Mouse (Mus musculus): ENCODE results near the gene Sqstm1. TPM values are rescaled to one million over a fixed set of nuclear protein-coding genes. Genes with fewer than 3 reads are reported as not detected.
A peak's percentile ranks its signal among the peaks of the same experiment; 100 is the strongest.

The Sqstm1 gene
- total RNA-seq (2014; rRNA removed) (289 and 299 TPM in 2 replicates), polyA plus RNA-seq (2015; fragmentation: Nextera tagmentation; extraction: Ambion mirVana) (412 and 450 TPM in 2 replicates)

DNA sequence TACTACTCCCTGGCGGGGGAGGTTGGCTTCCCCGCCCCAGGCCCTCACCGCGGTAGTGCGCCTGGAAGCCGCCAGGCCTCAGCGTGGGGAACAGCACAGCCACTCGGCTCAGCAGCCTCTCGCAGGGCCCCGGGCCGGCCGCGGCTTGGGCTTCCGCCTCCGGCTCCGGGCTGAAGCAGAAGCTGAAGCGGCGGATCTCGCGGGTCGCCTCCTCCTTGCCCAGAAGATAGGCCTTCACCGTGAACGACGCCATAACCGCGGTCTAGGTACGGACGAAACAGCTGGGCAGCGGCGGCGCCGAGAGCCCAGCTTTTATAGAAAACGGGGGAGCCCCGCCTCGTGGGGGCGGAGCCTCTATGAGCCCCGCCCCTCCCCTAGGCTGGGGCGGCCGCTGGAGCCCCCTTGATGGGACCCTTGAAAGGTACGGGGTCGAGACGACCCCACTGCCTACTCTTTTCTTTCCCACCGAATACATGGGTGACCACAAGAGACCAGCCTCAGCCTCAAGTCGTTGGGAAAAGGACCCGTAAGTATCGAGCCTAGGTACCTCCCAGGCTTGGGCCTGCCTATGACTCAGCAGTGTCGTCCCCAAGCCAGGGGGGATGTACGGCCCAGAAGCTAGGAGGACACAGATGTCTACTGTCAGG is at the start of gene Sqstm1, which contains the start of gene Mgat4b:
TSS of gene Sqstm1 (minus strand) at position 323 of the 647 bp plus-strand sequence.
TSS of gene Mgat4b (plus strand) at position 386 of the 647 bp plus-strand sequence.
- peak within 1 kb of the TSS; percentile 95 for H3K9ac ChIP-seq (replicated peaks; ENCODE audit: low read length)
- DNase-seq (ENCODE audit: low spot score): peak; percentile 91
- no peaks in the 10 kb centered on the region for H3K9me3 ChIP-seq (ENCODE audit: low read length)
- H3K4me2 ChIP-seq (ENCODE audit: low read depth, low read length): peak within 1 kb of the TSS; percentile 66
- peaks cover 23% of the 10 kb centered on the region for H3K36me3 ChIP-seq (ENCODE audit: insufficient read depth, low read length)
- peak within 1 kb of the TSS; percentile 99 for H3K27ac ChIP-seq
- peaks cover 16% of the 10 kb centered on the region; the same call in 1 of the 2 replicates for H3K4me1 ChIP-seq (ENCODE audit: insufficient read depth, low read length)
- no peaks in the 10 kb centered on the region for H3K27me3 ChIP-seq (ENCODE audit: insufficient read depth, low read length)
- under 1% methylated on average over 47 of the region's 48 CpGs for WGBS
- peak within 1 kb of the TSS; percentile 81 for H3K4me3 ChIP-seq (ENCODE audit: low read length)
- peak; percentile 23; the same call in 1 of the 2 replicates for TF ChIP-seq CTCF (IDR thresholded peaks at IDR 0.05; ENCODE audit: low read depth)
- peak; percentile 72 for ATAC-seq

DNA sequence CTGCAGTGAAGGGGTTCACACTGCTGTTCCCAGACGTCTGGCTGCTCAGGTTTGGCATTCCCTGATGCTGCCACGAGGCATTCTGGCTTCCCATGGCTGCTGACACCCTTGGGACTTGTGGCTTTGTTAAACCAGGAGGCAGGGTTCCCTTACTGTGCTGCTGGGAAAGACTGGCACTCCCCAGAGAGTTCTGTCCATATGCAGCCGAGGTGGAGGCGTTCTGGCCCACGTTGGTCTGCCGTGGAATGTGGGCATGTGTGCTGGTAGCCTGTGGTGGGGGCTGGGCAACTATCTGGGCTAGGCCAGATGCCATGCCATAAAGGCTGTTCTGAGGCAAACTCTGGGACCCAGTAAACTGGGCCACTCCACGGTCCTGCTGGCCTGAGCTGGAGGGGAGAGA is 47.7 kb upstream of the Sqstm1 start:
- H3K9ac ChIP-seq (replicated peaks; ENCODE audit: low read length): no peak overlapping the region
- no peaks in the 10 kb centered on the region for H3K4me1 ChIP-seq (ENCODE audit: insufficient read depth, low read length)
- peaks cover 55% of the 10 kb centered on the region for H3K36me3 ChIP-seq (ENCODE audit: insufficient read depth, low read length)
- no peak overlapping the region for H3K4me3 ChIP-seq (ENCODE audit: low read length)
- TF ChIP-seq CTCF (IDR thresholded peaks at IDR 0.05; ENCODE audit: low read depth): no peak
- H3K27me3 ChIP-seq (ENCODE audit: insufficient read depth, low read length): no peaks in the 10 kb centered on the region
- no peaks in the 10 kb centered on the region for H3K9me3 ChIP-seq (ENCODE audit: low read length)
- H3K27ac ChIP-seq: no peak overlapping the region
- H3K4me2 ChIP-seq (ENCODE audit: low read depth, low read length): no peak overlapping the region
- DNase-seq (ENCODE audit: low spot score) (no peak), ATAC-seq (no peak)
- 76% methylated on average over 7 of the region's 7 CpGs for WGBS

DNA sequence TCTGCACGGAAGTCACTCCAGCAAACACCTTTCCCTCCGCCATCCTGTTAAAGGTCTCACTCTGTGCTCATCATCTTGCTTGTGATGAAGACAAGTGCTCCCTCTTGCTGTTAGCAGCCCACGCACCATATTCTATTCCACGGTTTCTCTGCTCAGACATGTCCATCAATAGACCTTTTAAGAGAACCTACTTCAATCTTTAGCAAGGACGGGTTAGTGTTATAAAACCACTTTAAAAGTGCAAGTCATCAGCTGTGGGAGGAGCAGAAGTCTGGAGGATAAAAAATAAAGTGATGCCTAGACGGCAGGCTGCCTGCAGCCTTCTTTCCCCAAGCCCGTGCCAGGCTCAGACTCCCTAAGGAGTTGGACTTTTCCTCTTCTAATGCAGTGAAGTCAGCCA is 46.0 kb upstream of the Sqstm1 start:
- no peaks in the 10 kb centered on the region for H3K4me1 ChIP-seq (ENCODE audit: insufficient read depth, low read length)
- no peaks in the 10 kb centered on the region for H3K9me3 ChIP-seq (ENCODE audit: low read length)
- H3K9ac ChIP-seq (replicated peaks; ENCODE audit: low read length): no peak overlapping the region
- H3K27ac ChIP-seq: no peak overlapping the region
- no peak for ATAC-seq
- H3K4me2 ChIP-seq (ENCODE audit: low read depth, low read length): no peak overlapping the region
- WGBS: 87% methylated on average over 7 of the region's 7 CpGs
- H3K27me3 ChIP-seq (ENCODE audit: insufficient read depth, low read length): no peaks in the 10 kb centered on the region
- no peak overlapping the region for H3K4me3 ChIP-seq (ENCODE audit: low read length)
- peaks cover 38% of the 10 kb centered on the region for H3K36me3 ChIP-seq (ENCODE audit: insufficient read depth, low read length)
- no peak for DNase-seq (ENCODE audit: low spot score)
- TF ChIP-seq CTCF (IDR thresholded peaks at IDR 0.05; ENCODE audit: low read depth): no peak

DNA sequence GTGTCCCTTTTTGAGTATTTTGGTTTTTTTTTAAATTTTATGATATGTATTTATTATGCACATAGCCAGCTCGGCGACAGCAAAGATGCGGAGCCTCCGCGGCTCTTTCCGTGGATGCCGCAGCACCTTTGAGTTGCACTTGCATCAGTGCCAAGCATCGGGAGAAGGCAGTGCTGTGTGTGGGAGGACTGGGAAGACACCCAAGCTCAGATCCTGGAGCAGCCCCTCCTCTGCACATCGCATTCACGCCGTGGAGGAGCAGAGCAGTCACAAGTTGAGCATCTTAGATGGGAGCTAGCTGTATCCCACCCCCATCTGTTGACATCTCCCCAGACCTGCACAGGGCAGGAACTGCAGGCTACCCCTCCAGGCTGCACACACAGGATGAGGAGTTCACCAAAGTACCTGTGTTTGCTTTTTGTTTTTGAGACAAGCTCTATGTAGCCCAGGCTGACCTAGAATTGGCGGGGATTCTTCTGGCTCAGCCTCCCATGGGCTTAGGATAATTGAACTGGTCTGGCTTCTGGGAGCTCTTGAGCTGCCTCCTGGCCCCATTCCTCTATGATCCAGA is 43.5 kb upstream of the Sqstm1 start:
- H3K27ac ChIP-seq: no peak overlapping the region
- H3K27me3 ChIP-seq (ENCODE audit: insufficient read depth, low read length): no peaks in the 10 kb centered on the region
- no peak overlapping the region for H3K4me2 ChIP-seq (ENCODE audit: low read depth, low read length)
- peaks cover 19% of the 10 kb centered on the region for H3K36me3 ChIP-seq (ENCODE audit: insufficient read depth, low read length)
- WGBS: 66% methylated on average over 12 of the region's 12 CpGs
- H3K9ac ChIP-seq (replicated peaks; ENCODE audit: low read length): no peak overlapping the region
- TF ChIP-seq CTCF (IDR thresholded peaks at IDR 0.05; ENCODE audit: low read depth): no peak
- H3K9me3 ChIP-seq (ENCODE audit: low read length): no peaks in the 10 kb centered on the region
- ATAC-seq: no peak
- H3K4me1 ChIP-seq (ENCODE audit: insufficient read depth, low read length): no peaks in the 10 kb centered on the region
- no peak for DNase-seq (ENCODE audit: low spot score)
- H3K4me3 ChIP-seq (ENCODE audit: low read length): no peak overlapping the region

DNA sequence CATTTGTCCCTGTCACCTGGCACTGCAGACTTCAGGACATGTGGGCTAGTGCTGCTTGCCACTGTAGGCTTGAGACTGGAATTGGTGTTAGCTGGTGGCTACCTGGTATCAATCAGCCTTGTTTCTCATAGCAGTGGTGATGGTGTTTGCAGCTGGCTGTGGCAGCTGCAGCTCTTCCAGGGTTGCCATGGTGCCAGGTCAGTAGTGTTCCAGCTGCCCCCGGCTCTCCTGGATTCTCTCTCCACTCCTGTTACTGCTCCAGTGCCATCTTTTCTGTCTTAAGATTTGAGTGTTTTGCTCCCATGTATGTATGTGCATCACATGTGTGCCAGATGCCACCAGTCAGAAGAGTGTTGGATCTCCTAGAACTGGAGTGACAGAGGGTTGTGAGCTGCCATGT is 42.8 kb upstream of the Sqstm1 start:
- Histone ChIP-seq H3K27ac (no peak overlapping the region), H3K4me1 (ENCODE audit: insufficient read depth, low read length) (no peaks in the 10 kb centered on the region), H3K4me2 (ENCODE audit: low read depth, low read length) (no peak overlapping the region), H3K36me3 (ENCODE audit: insufficient read depth, low read length) (peaks cover 16% of the 10 kb centered on the region), H3K27me3 (ENCODE audit: insufficient read depth, low read length) (no peaks in the 10 kb centered on the region), H3K9me3 (ENCODE audit: low read length) (no peaks in the 10 kb centered on the region), H3K4me3 (ENCODE audit: low read length) (no peak overlapping the region), H3K9ac (replicated peaks; ENCODE audit: low read length) (no peak overlapping the region)
- no peak for TF ChIP-seq CTCF (IDR thresholded peaks at IDR 0.05; ENCODE audit: low read depth)
- ATAC-seq: peak; percentile 39; the same call in 1 of the 2 replicates
- no peak for DNase-seq (ENCODE audit: low spot score)
- WGBS: 54% methylated on average over 1 of the region's 1 CpGs

DNA sequence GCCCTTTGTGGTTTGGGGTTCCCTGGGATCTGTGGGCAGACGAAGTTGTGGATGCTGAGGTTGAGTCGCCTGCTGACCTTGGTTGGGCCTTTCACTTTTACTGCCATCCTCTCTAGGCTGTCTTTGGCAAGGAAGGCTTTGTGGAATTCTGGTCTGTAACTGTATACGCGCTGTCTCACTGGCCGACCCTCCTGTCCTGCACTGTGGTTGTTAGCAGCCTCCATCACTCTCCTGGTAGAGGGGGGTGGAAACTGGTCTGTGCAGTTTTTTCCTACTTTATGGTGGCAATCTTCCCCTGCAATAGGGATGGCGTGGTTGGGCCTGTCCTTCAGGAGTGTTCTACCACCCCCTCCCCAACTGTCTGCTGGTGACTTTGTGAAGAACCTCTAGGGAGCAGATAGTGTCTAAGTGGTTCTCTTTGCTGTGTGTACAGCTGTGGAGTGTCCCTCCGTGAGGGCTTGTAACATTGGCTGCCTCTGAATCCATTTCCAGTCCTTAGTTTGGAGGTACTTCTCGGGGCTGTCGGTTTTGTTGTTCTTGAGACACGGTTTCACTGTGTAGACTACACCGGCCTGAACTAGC is 42.1 kb upstream of the Sqstm1 start:
- Histone ChIP-seq H3K36me3 (ENCODE audit: insufficient read depth, low read length) (peaks cover 9% of the 10 kb centered on the region; the same call in 1 of the 2 replicates), H3K9me3 (ENCODE audit: low read length) (no peaks in the 10 kb centered on the region), H3K27ac (no peak overlapping the region), H3K27me3 (ENCODE audit: insufficient read depth, low read length) (no peaks in the 10 kb centered on the region), H3K4me2 (ENCODE audit: low read depth, low read length) (no peak overlapping the region), H3K4me1 (ENCODE audit: insufficient read depth, low read length) (no peaks in the 10 kb centered on the region), H3K9ac (replicated peaks; ENCODE audit: low read length) (no peak overlapping the region), H3K4me3 (ENCODE audit: low read length) (no peak overlapping the region)
- no peak for TF ChIP-seq CTCF (IDR thresholded peaks at IDR 0.05; ENCODE audit: low read depth)
- 0 out of 2 replicates have a peak, but pooled peaks have one; percentile 31 for ATAC-seq
- DNase-seq (ENCODE audit: low spot score): no peak
- WGBS: 80% methylated on average over 11 of the region's 11 CpGs
